17 mouse cellular contexts compared by ENCODE assay signal in genomic region chr5:89120881-89121280, GRCm38 (mm10).
DNase-seq lines count a peak whose midpoint lies in the region; ATAC-seq lines count a peak whose summit lies in the region.
"Had no signal": no experiment of that assay in that cellular context is flagged by ENCODE, and none has a peak within 500 bp of the region (broad histone marks: within the 10 kb centered on the region; RNA-seq: fewer than 3 reads in every experiment).

No protein-coding gene starts in this region.

- DNase-seq in heart, adult 11 months, result peak; percentile 5
- no peak for DNase-seq in heart, adult 9 months (ENCODE audit: low spot score in 2 of 2)
- DNase-seq in right cerebral cortex, adult 18-20 months, result peak; percentile 59
- no peak for DNase-seq in right cerebral cortex, postnatal 25 days
- peak; percentile 64 for DNase-seq in telencephalon, adult 2 months (ENCODE audit: low read depth, low spot score)
- DNase-seq: adrenal gland, adult 8-10 months; adrenal gland, postnatal 25 days; cerebellum, adult 11 months; cerebellum, adult 2 months; cerebellum, adult 9-11 months; cerebellum, postnatal 25 days; forebrain, postnatal 0 days; gastrocnemius, postnatal 25 days; heart, adult 2 months had no signal

- no peak for ATAC-seq in activated CD4-positive, CD25-positive, alpha-beta regulatory T cell, adult 4 months
- ATAC-seq: CD4-positive, CD25-positive, alpha-beta regulatory T cell, adult 4 months; forebrain, embryonic 14.5 days; forebrain, postnatal 0 days had no signal

Comparison
In these comparisons a context has a peak if more than half of its experiments do, and no peak if none do; other contexts are left out.
1. DNase-seq: peak in heart, adult 11 months (single experiment), right cerebral cortex, adult 18-20 months (single experiment) and telencephalon, adult 2 months (single experiment); none in heart, adult 9 months (0 of 2) and right cerebral cortex, postnatal 25 days (single experiment).